Mouse (Mus musculus) fat pad, adult 2 months (tissue): Measurements from ENCODE around the gene Car2.

Source experiments
- DNase-seq: peaks from one replicate; pipeline ENCODE4 v3.0.0-alpha.2; 2011; ENCODE audit warnings: low read depth, low spot score; ENCODE audit errors: extremely low read depth

Car2 gene

GRCm38 (mm10) chr3:14944706-14945105 lies 58.6 kb downstream of the Car2 start:
- DNase-seq: no peak

DNA sequence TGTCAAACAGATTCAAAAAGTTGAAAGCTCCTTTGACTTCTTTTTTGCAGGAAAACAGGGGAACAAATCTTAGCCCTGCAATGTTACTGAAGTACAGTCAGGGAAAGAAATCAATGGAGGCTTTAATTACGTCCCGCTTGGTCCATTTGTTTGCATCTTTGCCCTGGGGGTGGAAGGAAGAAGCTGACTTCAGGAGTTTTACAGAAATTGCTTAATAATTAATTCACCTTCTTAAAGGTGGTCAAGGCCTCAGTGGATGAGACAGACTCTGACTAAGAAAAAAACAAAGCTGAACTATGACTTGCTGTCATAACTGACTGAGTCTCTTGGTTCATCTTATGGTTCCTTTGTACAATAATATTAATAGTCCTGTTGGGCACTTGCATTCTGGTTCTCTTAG lies 59.6 kb downstream of the Car2 start:
- DNase-seq: no peak

GRCm38 (mm10) chr3:14948067-14948800 lies 62.2 kb downstream of the Car2 start:
- no peak for DNase-seq

- DNase-seq: peak; percentile 78
These were observed 64.0 kb downstream of the Car2 start for GRCm38 (mm10) chr3:14950031-14950430.
